Mouse (Mus musculus): ENCODE measurements around the gene Nadk. TPM values are rescaled to one million over a fixed set of nuclear protein-coding genes. Genes with fewer than 3 reads are reported as not detected.

Gene Nadk
- total and polyA plus RNA-seq, 3 experiments, result 162 to 204 (median 199) TPM

DNA sequence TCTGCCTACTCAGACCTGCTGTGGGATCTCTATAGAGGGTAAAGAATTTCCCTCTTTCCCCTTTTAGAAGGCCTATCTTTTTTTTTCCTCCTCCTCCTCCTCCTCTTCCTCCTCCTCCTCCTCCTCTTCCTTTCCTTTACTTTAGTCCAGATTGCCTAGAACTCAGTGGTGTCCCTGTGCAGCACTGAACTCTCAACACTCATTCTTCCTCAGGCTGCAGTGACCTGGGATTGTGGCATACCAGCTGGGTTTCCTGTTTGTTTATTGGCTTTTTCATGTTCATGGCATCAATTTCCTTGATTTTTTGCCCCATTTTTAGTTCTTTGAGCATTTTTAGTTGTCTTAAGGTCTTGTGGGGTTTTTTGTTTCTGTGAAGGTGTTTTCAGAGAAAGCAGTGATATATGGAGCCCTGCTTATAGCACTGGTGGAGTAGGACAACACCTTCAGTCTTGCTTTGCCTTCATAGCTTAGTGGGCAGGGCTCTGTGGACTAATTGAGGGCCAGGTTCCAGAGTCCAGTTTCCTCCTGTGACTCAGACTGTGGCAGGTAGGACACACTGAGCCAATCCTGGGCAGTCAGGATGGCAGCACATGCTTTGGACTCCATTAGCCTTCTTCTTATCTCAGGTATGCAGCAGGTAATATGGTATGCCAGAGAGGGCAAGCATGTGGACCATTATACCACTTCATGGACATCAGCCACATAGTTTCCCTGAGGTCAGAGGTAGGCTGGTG lies 73.8 kb downstream of the Nadk start:
- H3K27me3 ChIP-seq (replicated peaks), result no peaks in the 10 kb centered on the region
- peaks cover 76 to 90% of the 10 kb centered on the region in 2 experiments for H3K36me3 ChIP-seq (replicated peaks in 1 of 2; ENCODE audit: control insufficient read depth in 1 of 2, insufficient read depth in 1 of 2, low read length in 1 of 2)
- no peak overlapping the region for H3K9ac ChIP-seq (ENCODE audit: insufficient read depth, low read depth)
- in situ Hi-C loops (cut with MboI; ENCODE audit: low pct_ligation_motif_present, low pct_unique_long_range_greater_than_20kb, low sequenced_read_pairs), result no loop called here
- no peak overlapping the region for H3K27ac ChIP-seq (ENCODE audit: insufficient read depth, low read depth)
- no peak overlapping the region for H3K4me3 ChIP-seq (replicated peaks in 1 of 3; ENCODE audit: low read depth in 2 of 3, low read length in 2 of 3, poor library complexity in 1 of 3)
- no peak overlapping the region for H3K4me2 ChIP-seq (ENCODE audit: insufficient read depth, low read depth, poor library complexity, severe bottlenecking)
- dilution Hi-C loops (cut with MboI; ENCODE audit: extremely low pct_ligation_motif_present, extremely low pct_unique_long_range_greater_than_20kb, low sequenced_read_pairs), result no loop called here
- no peak for TF ChIP-seq PAX5 (IDR thresholded peaks at IDR 0.05; ENCODE audit: low read length)
- no peak for TF ChIP-seq E2F4 (IDR thresholded peaks at IDR 0.05; ENCODE audit: insufficient replicate concordance, low read depth, low read length)
- no peak for TF ChIP-seq POLR2AphosphoS2 (IDR thresholded peaks at IDR 0.05; ENCODE audit: low read depth, low read length)
- no peak for TF ChIP-seq CHD2 (IDR thresholded peaks at IDR 0.05; ENCODE audit: low read length)
- TF ChIP-seq USF1 (IDR thresholded peaks at IDR 0.05; ENCODE audit: low read depth, low read length), result no peak
- no peak for TF ChIP-seq NELFE (IDR thresholded peaks at IDR 0.05; ENCODE audit: low read depth, low read length)
- TF ChIP-seq RAD21 (IDR thresholded peaks at IDR 0.05; ENCODE audit: low read depth, low read length), result no peak
- TF ChIP-seq MYC (IDR thresholded peaks at IDR 0.05; ENCODE audit: low read depth, low read length), result no peak
- TF ChIP-seq JUND (conservative IDR thresholded peaks at IDR 0.05; ENCODE audit: low read depth, low read length), result no peak
- 0 out of 2 replicates have a peak, but pooled peaks cover 5% of the 10 kb centered on the region for H3K79me2 ChIP-seq (replicated peaks; ENCODE audit: control insufficient read depth, extremely low read depth, insufficient read depth, poor library complexity, severe bottlenecking)
- H3K9me3 ChIP-seq (replicated peaks; ENCODE audit: low read length), result no peaks in the 10 kb centered on the region
- no peaks in the 10 kb centered on the region for H3K4me1 ChIP-seq (ENCODE audit: control insufficient read depth in 1 of 2, insufficient read depth in 2 of 2)
- no peak for DNase-seq (ENCODE audit: extremely low read depth)

Other genes with a start within 250 kb of the Nadk start
- gene Prkcz, start 201.0 kb upstream of the Nadk start, total RNA-seq (2012; rRNA removed), result 8.4 and 11.8 TPM in 2 replicates
- 0.16 TPM in 1 of 2 replicates, not detected in the other for gene Prkcz, start 201.0 kb upstream of the Nadk start, total RNA-seq (2014; rRNA removed)
- 1.6 and 2.5 TPM in 2 replicates for gene Prkcz, start 201.0 kb upstream of the Nadk start, polyA plus RNA-seq (2012; ENCODE audit: insufficient read length, low read depth)
- gene Gabrd, start 164.3 kb upstream of the Nadk start, total RNA-seq (2012; rRNA removed), result 0.08 and 0.13 TPM in 2 replicates
- not detected in 2 replicates for gene Gabrd, start 164.3 kb upstream of the Nadk start, total RNA-seq (2014; rRNA removed)
- not detected in 2 replicates for gene Gabrd, start 164.3 kb upstream of the Nadk start, polyA plus RNA-seq (2012; ENCODE audit: insufficient read length, low read depth)
- gene Cfap74, start 153.2 kb upstream of the Nadk start, total RNA-seq (2012; rRNA removed), result 8.5 and 8.6 TPM in 2 replicates
- gene Cfap74, start 153.2 kb upstream of the Nadk start, total RNA-seq (2014; rRNA removed), result 4.7 and 5.2 TPM in 2 replicates
- 4.7 and 6.2 TPM in 2 replicates for gene Cfap74, start 153.2 kb upstream of the Nadk start, polyA plus RNA-seq (2012; ENCODE audit: insufficient read length, low read depth)
- 0.13 and 0.59 TPM in 2 replicates for gene Tmem52, start 93.3 kb upstream of the Nadk start, total RNA-seq (2012; rRNA removed)
- gene Tmem52, start 93.3 kb upstream of the Nadk start, total RNA-seq (2014; rRNA removed), result not detected in 2 replicates
- 0.34 TPM in 1 of 2 replicates, not detected in the other for gene Tmem52, start 93.3 kb upstream of the Nadk start, polyA plus RNA-seq (2012; ENCODE audit: insufficient read length, low read depth)
- 106 and 134 TPM in 2 replicates for gene Gnb1, start 71.0 kb upstream of the Nadk start, total RNA-seq (2012; rRNA removed)
- 72.8 and 88.0 TPM in 2 replicates for gene Gnb1, start 71.0 kb upstream of the Nadk start, total RNA-seq (2014; rRNA removed)
- gene Gnb1, start 71.0 kb upstream of the Nadk start, polyA plus RNA-seq (2012; ENCODE audit: insufficient read length, low read depth), result 407 and 450 TPM in 2 replicates
- gene Slc35e2, start 39.0 kb downstream of the Nadk start, total RNA-seq (2012; rRNA removed), result 14.2 and 14.6 TPM in 2 replicates
- 9.9 and 10.4 TPM in 2 replicates for gene Slc35e2, start 39.0 kb downstream of the Nadk start, total RNA-seq (2014; rRNA removed)
- 6.2 and 8.2 TPM in 2 replicates for gene Slc35e2, start 39.0 kb downstream of the Nadk start, polyA plus RNA-seq (2012; ENCODE audit: insufficient read length, low read depth)
- gene Cdk11b, start 62.5 kb downstream of the Nadk start, total RNA-seq (2012; rRNA removed), result 26.6 and 32.5 TPM in 2 replicates
- 13.0 and 15.6 TPM in 2 replicates for gene Cdk11b, start 62.5 kb downstream of the Nadk start, total RNA-seq (2014; rRNA removed)
- gene Cdk11b, start 62.5 kb downstream of the Nadk start, polyA plus RNA-seq (2012; ENCODE audit: insufficient read length, low read depth), result 82.0 and 106 TPM in 2 replicates
- not detected in 2 replicates for gene Gm10563, start 83.0 kb downstream of the Nadk start, total RNA-seq (2012; rRNA removed)
- not detected in 2 replicates for gene Gm10563, start 83.0 kb downstream of the Nadk start, total RNA-seq (2014; rRNA removed)
- gene Gm10563, start 83.0 kb downstream of the Nadk start, polyA plus RNA-seq (2012; ENCODE audit: insufficient read length, low read depth), result not detected in 2 replicates
- 3.3 and 7.9 TPM in 2 replicates for gene Mmp23, start 91.0 kb downstream of the Nadk start, total RNA-seq (2012; rRNA removed)
- 0.74 and 1.1 TPM in 2 replicates for gene Mmp23, start 91.0 kb downstream of the Nadk start, total RNA-seq (2014; rRNA removed)
- 0.95 and 2.0 TPM in 2 replicates for gene Mmp23, start 91.0 kb downstream of the Nadk start, polyA plus RNA-seq (2012; ENCODE audit: insufficient read length, low read depth)
- 24.8 and 66.5 TPM in 2 replicates for gene Mib2, start 106.8 kb downstream of the Nadk start, total RNA-seq (2012; rRNA removed)
- 17.6 and 19.0 TPM in 2 replicates for gene Mib2, start 106.8 kb downstream of the Nadk start, total RNA-seq (2014; rRNA removed)
- 23.6 and 25.5 TPM in 2 replicates for gene Mib2, start 106.8 kb downstream of the Nadk start, polyA plus RNA-seq (2012; ENCODE audit: insufficient read length, low read depth)
- gene Fndc10, start 132.0 kb downstream of the Nadk start, total RNA-seq (2012; rRNA removed), result 2.4 and 3.2 TPM in 2 replicates
- 0.96 and 1.7 TPM in 2 replicates for gene Fndc10, start 132.0 kb downstream of the Nadk start, total RNA-seq (2014; rRNA removed)
- gene Fndc10, start 132.0 kb downstream of the Nadk start, polyA plus RNA-seq (2012; ENCODE audit: insufficient read length, low read depth), result 1.3 and 1.4 TPM in 2 replicates
- gene Ssu72, start 142.4 kb downstream of the Nadk start, total RNA-seq (2012; rRNA removed), result 169 and 172 TPM in 2 replicates
- gene Ssu72, start 142.4 kb downstream of the Nadk start, total RNA-seq (2014; rRNA removed), result 245 TPM in 2 replicates
- gene Ssu72, start 142.4 kb downstream of the Nadk start, polyA plus RNA-seq (2012; ENCODE audit: insufficient read length, low read depth), result 140 and 160 TPM in 2 replicates
- gene Tmem240, start 172.4 kb downstream of the Nadk start, total RNA-seq (2012; rRNA removed), result 0.34 and 0.38 TPM in 2 replicates
- not detected in 2 replicates for gene Tmem240, start 172.4 kb downstream of the Nadk start, total RNA-seq (2014; rRNA removed)
- gene Tmem240, start 172.4 kb downstream of the Nadk start, polyA plus RNA-seq (2012; ENCODE audit: insufficient read length, low read depth), result 0.11 and 0.14 TPM in 2 replicates
- 154 and 175 TPM in 2 replicates for gene Atad3a, start 198.7 kb downstream of the Nadk start, total RNA-seq (2012; rRNA removed)
- 133 and 135 TPM in 2 replicates for gene Atad3a, start 198.7 kb downstream of the Nadk start, total RNA-seq (2014; rRNA removed)
- gene Atad3a, start 198.7 kb downstream of the Nadk start, polyA plus RNA-seq (2012; ENCODE audit: insufficient read length, low read depth), result 182 and 216 TPM in 2 replicates
- 1.2 and 1.8 TPM in 2 replicates for gene Vwa1, start 212.3 kb downstream of the Nadk start, total RNA-seq (2012; rRNA removed)
- 0.12 and 0.15 TPM in 2 replicates for gene Vwa1, start 212.3 kb downstream of the Nadk start, total RNA-seq (2014; rRNA removed)
- gene Vwa1, start 212.3 kb downstream of the Nadk start, polyA plus RNA-seq (2012; ENCODE audit: insufficient read length, low read depth), result 0.12 and 0.13 TPM in 2 replicates
- gene Tmem88b, start 223.5 kb downstream of the Nadk start, total RNA-seq (2012; rRNA removed), result 0.04 TPM in 2 replicates
- gene Tmem88b, start 223.5 kb downstream of the Nadk start, total RNA-seq (2014; rRNA removed), result not detected in 2 replicates
- gene Tmem88b, start 223.5 kb downstream of the Nadk start, polyA plus RNA-seq (2012; ENCODE audit: insufficient read length, low read depth), result not detected in 2 replicates
- gene Ankrd65, start 228.1 kb downstream of the Nadk start, total RNA-seq (2012; rRNA removed), result not detected in 2 replicates
- gene Ankrd65, start 228.1 kb downstream of the Nadk start, total RNA-seq (2014; rRNA removed), result not detected in 2 replicates
- gene Ankrd65, start 228.1 kb downstream of the Nadk start, polyA plus RNA-seq (2012; ENCODE audit: insufficient read length, low read depth), result not detected in 2 replicates
- 146 and 238 TPM in 2 replicates for gene Mrpl20, start 240.5 kb downstream of the Nadk start, total RNA-seq (2012; rRNA removed)
- gene Mrpl20, start 240.5 kb downstream of the Nadk start, total RNA-seq (2014; rRNA removed), result 230 and 244 TPM in 2 replicates
- gene Mrpl20, start 240.5 kb downstream of the Nadk start, polyA plus RNA-seq (2012; ENCODE audit: insufficient read length, low read depth), result 193 and 212 TPM in 2 replicates